Mouse (Mus musculus) retina, adult 2 months (tissue): ENCODE results near the gene Gm4836.
"Not testable (repeated sequence)": the region's sequence is repeated elsewhere in the genome, so short reads cannot be mapped to it uniquely, and the experiment has no call there.

Experiments used
- DNase-seq: peaks from one replicate; pipeline ENCODE4 v3.0.0-alpha.2; 2012; ENCODE audit warnings: low read depth, low spot score

Gene Gm4836

DNA sequence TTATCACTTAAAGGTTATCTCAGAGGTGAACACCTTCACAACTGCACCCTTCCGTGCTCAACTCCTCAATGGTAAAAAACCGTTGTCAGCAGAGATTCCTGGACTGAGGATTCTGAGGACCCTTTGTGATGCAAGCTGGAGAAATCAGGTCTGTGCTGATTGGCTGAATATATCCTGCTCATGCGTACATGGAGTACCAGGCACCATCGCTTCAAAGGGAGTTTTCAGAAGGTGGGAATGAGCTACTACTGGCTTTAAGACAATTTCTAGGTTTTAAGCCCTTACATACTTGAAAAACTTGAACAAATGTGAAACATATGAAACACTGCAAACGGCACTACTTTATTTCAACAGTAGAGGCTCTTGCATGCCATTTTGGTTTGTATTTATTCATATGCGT lies at the start of gene Gm4836:
Gene Gm4836 (minus strand): TSS at position 101 of the 400 bp plus-strand sequence.
- DNase-seq, result not testable (repeated sequence)
